Mouse (Mus musculus): ENCODE results near the gene C8g.

Gene C8g

GRCm38 (mm10) chr2:25500071-25500575 is 1.4 kb downstream of the C8g start:
- no peak for DNase-seq

DNA sequence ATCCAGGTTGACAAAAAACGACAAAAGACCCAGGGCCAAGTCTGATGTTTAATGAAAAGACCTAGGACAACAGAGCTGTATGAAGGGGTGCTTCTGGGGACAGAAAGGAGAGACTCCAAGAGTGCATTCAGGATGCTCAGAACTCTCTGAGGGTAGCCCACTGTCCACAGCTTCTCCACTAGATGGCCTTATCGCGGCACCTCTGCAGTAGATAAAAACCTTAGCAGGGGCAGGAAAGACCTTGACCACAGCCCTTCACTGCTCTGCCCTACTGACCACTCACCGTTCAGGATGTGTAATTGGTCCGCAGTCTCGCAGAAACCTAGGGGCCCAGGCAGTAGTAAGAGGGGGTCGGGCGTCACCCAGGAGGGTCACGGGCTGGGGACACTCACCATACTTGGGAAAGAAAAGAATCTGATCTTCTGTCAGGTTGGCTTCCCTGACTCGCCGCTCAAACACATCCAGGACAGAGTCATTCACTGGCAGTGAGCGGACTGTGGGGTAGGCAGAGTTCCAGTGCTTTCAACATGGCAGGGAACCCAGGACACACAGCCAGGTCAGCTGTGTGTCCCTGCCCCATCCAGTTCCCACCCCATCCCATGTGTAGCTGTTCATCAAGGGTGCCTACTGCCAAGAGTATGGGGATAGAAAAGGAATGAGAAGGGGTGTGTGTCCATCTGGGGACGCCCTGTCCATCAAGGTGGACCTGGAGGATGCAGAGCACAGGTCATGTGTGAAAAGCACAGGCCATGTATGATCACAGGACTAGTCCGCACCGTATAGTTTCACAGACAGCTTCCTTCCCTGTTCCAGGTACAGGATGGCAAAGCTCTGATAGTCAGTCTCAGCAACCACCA is 2.7 kb downstream of the C8g start:
- peak in 1 of 2 experiments; percentile 26 for DNase-seq

GRCm38 (mm10) chr2:25497846-25498575 is 3.5 kb downstream of the C8g start:
- peak in 1 of 2 experiments; percentile 22 for DNase-seq

GRCm38 (mm10) chr2:25496462-25496861 is 5.1 kb downstream of the C8g start:
- DNase-seq, result peak; percentile 62 to 71

DNA sequence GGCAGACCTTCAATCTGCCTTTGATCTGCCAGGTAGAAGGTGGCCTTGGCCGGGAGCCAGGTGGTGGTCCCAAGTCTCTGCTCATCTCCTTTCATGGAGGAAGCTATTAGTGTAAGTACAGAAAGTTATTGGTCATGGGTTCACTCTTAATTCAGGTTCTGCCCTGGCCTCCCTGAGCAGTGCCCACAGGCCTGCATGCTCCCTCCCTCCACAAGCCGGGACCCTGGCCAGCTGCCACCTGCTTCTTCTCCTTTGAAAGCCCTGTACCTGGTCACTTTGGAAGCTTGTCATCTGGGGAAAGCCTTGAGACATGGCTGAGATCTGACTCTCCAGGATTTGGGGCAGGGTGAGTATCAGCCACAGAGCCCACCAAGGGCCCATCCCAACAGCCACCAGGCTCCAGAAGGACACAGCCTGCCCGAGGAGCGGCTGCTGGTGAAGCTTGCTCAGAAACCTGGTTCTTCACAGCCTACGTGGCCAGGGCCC is 8.0 kb downstream of the C8g start, which contains the start of gene Lcn12:
Gene Lcn12 (minus strand): TSS at position 436 of the 486 bp plus-strand sequence.
- peak; percentile 83 to 89 for DNase-seq

- peak in 1 of 2 experiments; percentile 6 for DNase-seq
Observed at GRCm38 (mm10) chr2:25492988-25493387, 8.5 kb downstream of the C8g start.

DNA sequence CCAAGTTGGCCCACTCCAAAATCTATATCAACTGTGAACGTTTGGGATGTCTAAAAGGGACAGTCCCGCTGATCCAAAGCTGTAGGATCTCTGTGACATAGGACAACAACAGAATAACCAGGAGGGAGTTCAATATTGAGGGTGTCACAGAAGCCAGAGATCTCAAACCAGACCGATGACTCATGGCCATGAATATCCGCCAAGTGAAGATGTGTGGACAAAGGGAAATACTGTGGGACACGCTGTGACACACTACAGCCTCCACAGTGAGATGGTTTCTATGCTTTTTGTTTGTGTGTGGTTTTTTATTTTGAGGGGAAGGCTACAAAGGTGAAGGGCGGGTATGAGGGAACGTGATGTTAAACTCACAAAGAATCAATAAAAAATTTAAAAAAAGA is 12.8 kb downstream of the C8g start:
- peak; percentile 69 to 80 for DNase-seq

DNA sequence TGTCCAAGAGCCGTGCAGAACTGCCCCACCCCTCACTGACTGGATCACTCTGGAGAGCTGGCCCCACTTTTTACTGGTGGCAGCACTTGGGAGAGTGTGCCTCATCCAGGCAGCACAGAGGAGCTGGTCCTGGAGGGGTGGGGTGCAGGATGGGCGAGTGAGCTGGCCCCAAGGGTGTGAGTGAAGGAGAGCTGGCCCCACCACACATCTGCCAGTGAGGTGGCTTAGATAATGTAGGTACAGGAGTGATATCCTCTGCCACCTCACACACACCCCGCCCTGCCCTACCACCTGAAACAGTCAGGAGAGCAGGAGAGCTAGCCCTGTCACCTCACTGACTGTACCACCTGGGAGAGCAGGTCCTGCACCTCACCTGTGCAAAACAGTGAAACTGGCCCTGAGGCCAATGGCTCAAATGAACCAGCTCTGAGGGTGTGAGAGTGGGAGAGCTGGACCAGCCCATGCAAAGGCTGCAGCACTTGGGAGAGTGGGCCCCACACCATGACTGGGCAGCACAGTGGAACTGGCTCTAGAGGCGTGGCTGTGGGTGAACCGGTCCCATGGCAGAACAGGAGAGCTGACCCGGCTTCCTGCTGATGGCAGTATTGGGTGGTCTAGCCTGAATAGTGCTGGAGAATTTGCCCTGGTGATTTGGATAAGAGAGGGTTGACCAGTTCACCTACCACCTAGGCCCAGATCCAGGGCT is 13.4 kb downstream of the C8g start:
- DNase-seq, result no peak

DNA sequence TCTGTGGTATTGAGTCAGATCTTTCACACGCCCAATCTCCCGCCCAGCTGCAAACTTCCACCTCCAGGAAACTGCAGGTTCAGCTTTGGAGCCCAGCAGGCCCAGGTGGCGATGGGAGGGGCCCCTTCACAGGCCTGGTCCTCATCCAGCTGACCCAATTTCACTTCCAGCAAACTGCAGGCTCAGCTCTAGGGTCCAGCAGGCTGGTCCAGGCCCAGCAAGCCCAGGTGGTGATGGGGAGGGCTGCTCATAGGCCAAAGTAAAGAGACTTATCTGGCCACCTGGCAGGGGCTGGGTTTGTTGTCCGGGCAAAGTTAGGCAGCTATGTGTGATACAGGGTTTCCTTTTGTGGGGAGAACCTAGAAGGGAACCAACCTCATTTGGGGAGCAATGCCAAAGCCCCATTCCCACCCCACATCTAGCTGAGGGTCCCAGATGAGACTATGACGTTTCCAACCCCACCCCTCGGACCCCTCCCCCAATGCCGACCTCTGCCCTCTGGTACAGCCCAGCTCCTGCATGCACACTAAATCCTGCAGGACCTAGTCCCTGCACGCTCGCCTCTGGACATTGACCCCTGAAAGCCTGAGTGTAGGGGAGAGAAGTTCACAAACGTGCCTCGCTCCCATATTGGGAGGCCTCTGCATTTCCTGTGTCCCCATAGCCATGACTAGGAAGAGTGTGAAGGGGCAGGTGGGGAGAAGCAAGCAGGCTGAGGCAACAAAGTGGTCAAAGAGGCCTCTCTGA is 16.4 kb downstream of the C8g start:
- peak; percentile 95 to 97 for DNase-seq

GRCm38 (mm10) chr2:25482969-25483368 is 18.6 kb downstream of the C8g start:
- peak; percentile 72 to 79 for DNase-seq

DNA sequence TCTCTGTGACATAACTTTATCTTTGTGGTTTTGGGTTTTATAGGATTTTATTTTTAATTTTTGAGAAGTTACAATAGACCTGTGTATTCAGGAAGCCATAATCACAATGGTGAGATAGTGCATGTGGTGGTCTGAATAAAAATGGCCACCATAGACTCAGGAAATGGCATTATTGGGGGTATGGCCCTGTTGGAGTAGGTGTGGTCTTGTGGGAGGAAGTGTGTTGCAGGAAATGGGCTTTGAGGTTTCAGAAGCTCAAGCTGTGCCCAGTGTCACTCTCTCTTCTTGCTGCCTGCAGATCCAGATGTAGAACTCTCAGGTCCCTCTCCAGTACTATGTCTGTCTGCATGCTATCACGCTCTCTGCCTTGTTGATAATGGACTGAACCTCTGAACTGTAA is 21.0 kb downstream of the C8g start:
- no peak for DNase-seq

DNA sequence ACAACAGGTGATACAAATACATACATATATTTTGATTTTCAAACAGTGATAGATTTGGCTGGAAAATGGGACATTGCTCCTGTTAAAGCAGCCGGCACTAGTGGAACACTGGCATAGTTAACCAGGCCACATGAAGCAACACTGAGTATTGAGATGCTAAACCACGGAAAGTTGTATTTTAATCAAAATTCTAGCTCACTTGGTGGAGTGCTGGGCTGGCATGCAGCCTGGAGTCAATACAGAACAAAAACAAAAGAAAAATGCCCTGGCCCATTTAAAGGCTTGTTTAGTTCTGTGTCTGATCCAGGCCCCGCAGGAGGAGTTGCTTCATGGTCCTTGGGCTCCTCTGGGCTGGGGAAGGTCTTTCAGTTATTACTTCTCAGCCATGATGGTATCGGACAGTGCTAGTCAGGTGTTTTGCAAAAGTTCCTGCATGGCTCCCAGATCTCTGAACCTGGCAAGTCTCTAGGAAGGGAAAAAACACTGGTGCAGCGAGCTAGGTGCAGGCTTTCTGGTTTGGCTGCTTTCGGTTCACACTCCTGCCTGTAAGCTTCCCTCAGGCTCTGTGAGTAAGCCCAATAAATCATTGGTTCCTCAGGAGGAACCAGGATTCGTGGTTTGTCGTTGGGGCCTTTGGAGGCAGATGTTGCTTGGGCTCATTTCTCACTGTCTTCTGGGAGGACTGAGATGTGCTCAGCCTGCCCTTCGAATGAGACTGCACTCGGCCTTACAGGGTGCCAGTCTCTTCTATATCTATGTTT is 21.8 kb downstream of the C8g start:
- DNase-seq, result no peak

DNA sequence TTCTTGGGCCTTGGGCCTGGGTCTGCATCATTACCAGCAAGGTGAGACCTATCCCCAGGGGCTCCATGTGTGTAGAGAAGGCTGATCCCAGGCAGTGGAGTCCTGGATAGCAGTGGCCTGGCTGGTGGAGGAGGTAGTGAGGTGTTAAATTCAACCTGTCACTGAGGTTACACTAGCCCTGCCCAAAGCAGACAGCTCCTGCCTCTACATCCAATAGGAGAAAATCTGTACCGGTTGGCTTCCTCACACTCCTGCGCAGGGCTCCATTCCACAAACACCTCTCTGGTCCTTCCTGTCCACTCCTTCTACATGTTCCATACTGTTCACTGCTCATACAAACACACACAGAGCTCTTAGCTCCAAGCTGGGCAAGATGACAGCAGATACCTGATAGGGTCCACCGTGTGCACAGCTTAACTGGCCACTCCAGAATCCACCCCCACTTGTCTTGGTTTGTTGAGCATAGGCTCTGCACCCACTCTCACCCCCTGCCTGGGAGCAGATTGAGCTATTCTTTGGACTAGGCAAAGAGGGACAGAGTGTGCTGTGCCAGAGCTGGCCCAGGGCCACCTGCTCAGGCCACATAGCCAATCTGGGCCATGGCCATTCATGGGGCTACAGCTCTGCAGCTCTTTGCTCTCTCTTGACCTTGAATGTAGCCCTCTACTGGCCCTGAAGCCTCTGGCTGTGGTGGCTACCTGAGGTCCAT is 23.4 kb downstream of the C8g start:
- peak; percentile 97 to 98 for DNase-seq

DNA sequence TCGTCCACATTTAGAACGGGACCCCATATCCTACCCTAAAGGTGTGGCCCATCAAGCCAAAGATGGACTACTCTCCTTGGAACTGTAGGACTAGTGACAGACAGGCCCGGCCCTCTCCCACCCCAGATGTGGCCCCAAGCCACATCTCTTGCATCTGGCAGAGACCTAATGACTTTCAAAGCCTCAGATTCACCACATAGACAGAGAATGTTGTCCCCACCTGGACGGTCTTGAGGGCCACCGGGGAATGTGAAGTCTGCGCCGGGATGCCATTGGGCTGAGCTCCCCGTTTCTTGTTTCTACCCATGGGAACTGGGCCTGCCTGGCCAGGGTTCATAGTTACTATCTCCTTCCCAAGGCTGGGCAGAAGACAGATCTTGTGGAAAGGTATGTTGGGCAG is 24.0 kb downstream of the C8g start:
- DNase-seq, result no peak

DNA sequence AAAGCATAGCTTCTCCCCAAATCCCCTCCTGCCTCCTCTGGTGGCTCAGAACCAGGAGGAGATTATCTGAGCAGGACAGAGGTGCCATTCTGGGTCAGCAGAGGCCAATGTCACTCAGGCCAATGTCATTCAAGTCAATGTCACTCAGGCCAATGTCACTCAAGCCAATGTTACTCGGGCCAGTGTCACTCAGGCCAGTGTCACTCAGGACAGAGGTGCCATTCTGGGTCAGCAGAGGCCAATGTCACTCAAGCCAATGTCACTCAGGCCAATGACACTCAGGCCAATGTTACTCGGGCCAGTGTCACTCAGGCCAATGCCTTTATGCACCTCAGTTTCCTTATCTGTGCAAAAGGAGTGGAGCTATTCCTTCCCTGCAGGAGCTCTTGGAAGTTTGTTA is 29.0 kb downstream of the C8g start:
- no peak for DNase-seq

GRCm38 (mm10) chr2:25469969-25470368 is 31.6 kb downstream of the C8g start, which contains the start of gene Ptgds:
TSS of gene Ptgds (minus strand) at chr2:25470046.
- DNase-seq, result peak in 1 of 2 experiments; percentile 34

DNA sequence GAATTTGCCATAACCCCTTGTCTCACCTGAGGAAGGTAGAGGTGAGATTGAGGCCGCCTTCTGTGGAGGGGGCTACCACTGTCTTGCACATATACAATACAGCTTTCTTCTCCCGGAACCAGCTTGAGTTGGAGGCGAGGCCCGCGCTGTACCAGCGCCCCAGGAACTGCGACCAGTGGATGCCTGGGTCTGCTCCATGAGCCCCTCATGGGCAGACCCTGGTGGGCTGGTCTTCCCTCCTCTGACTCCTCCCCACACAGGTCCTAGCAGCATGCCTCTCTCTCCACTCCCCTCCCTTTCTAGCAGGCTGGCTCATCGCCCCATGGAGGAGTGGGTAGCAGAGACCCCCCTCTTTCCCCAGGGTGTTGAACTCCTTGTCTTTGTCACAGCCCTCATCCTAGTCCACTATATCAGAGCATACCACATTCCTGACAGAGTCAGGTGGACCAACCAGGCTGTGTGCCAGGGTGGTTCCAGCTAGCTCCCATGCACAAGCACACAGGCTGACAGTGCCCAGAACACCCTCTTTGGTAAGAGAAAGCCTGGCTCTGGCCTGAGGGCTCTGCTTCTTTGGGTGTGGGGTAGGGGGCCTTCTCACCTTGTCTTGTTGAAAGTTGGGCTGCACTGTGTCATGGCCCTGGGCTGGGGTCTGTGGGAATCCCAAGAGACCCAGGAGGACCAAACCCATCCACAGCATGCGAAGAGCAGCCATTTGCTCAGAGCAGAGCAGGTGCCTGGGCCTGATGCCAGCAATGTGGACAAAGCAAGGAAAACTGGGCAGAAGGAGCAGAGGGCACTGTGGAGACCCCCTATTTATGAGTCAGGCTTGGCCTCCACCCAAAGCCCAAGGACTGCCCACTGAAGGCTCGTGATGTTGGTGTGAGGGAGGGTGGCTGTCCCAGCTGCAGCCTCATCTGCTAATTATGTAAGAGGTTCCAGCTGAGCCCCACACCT is 32.3 kb downstream of the C8g start:
- peak; percentile 67 to 77 for DNase-seq

DNA sequence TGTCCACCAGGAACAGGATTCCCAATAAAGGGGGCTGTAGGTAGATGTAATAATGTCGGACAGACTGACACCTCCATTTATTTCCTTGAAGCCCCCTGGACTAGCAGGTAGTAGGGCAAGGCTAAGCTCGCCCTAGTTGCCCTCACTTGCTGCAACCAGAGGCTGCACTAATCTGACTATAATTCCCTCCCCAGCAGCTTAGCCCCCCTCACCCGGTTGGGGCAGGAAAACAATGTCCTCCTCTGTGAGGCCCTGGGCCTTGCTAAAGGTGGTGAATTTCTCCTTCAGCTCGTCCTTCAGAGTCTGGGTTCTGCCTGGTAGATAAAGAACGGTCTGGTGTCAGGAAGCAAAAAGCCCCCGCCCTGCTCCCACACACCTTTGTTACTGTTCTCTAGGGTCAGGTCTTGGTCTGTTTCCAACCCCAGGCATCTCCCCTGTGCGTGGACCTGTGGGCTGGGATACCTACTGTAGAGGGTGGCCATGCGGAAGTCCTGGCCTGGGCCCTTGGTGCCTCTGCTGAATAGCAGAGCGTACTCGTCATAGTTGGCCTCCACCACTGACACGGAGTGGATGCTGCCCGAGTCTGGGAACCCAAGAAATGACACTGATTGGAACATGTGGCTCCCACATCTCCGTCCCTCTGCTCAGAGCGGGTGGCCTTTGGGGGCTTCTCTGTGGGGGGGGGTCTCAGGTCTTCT is 33.8 kb downstream of the C8g start:
- no peak for DNase-seq
